Mouse (Mus musculus) liver, embryonic 18 days (tissue): Measurements from ENCODE around the gene Arrdc3. TPM values are rescaled to one million over a fixed set of nuclear protein-coding genes. Genes with fewer than 3 reads are reported as not detected.

Experiments
- polyA plus RNA-seq: library from polyadenylated mRNA; depleted of rRNA; stranded (reverse); fragments of >200 nt; gene quantifications from 2 replicates; pipeline ENCODE4 v1.2.3, GENCODE M21; 2012; rRNA removed

Gene Arrdc3
- polyA plus RNA-seq: 18.0 and 21.7 TPM in 2 replicates

GRCm38 (mm10) chr13:80883190-80883589 lies at the start of gene Arrdc3:
Gene Arrdc3 (plus strand): TSS chr13:80883384.

